Mouse (Mus musculus): ENCODE data around the gene Ptpn23. TPM values are rescaled to one million over a fixed set of nuclear protein-coding genes. Genes with fewer than 3 reads are reported as not detected.

Ptpn23 gene
- total and polyA plus RNA-seq, 2 experiments from 2014 or later, result 14.1 to 36.0 TPM

DNA sequence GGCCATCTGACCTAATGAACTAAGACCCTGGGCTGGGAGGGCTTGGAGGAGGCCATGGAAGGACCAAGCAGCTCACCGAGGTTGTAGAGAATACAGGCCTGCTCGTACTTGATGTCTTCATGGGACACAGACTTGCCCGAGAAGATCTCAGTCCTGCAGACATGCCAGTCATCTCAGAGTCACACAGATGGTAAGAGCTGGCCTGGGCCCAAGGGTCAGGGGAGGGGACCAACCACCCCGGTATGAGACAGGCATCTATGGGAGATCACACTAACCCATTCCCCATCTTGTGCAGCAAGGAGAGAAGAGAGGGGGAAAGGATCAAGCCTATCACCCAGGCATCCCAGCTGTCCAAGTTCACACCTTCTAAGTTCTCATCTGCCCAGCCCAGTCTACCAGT lies 14.7 kb downstream of the Ptpn23 start:
- no peak for DNase-seq (ENCODE audit: low spot score)
- no peaks in the 10 kb centered on the region for H3K27me3 ChIP-seq (ENCODE audit: insufficient read depth, low read length)
- no peak overlapping the region for H3K9ac ChIP-seq (replicated peaks; ENCODE audit: low read length, poor library complexity, severe bottlenecking)
- no peak overlapping the region for H3K4me2 ChIP-seq (ENCODE audit: low read depth, low read length, poor library complexity, severe bottlenecking)
- no peak overlapping the region for H3K4me3 ChIP-seq (ENCODE audit: low read depth, low read length)
- WGBS, result 90% methylated on average over 4 of the region's 4 CpGs
- H3K9me3 ChIP-seq (ENCODE audit: low read length), result no peaks in the 10 kb centered on the region
- H3K4me1 ChIP-seq (ENCODE audit: insufficient read depth, low read length), result no peaks in the 10 kb centered on the region
- no peak for TF ChIP-seq CTCF (IDR thresholded peaks at IDR 0.05)
- no peak overlapping the region for H3K27ac ChIP-seq (ENCODE audit: low read depth, low read length)
- no peak for ATAC-seq (ENCODE audit: low FRiP score)
- H3K36me3 ChIP-seq (ENCODE audit: insufficient read depth, low read length), result peaks cover 79% of the 10 kb centered on the region

GRCm38 (mm10) chr9:110390843-110391242 lies 17.2 kb downstream of the Ptpn23 start:
- WGBS, result 98% methylated on average over 3 of the region's 3 CpGs
- Histone ChIP-seq H3K36me3 (ENCODE audit: insufficient read depth, low read length) (peaks cover 90% of the 10 kb centered on the region), H3K4me2 (ENCODE audit: low read depth, low read length, poor library complexity, severe bottlenecking) (no peak overlapping the region), H3K27ac (ENCODE audit: low read depth, low read length) (no peak overlapping the region), H3K27me3 (ENCODE audit: insufficient read depth, low read length) (no peaks in the 10 kb centered on the region), H3K4me3 (ENCODE audit: low read depth, low read length) (no peak overlapping the region), H3K9ac (replicated peaks; ENCODE audit: low read length, poor library complexity, severe bottlenecking) (no peak overlapping the region), H3K4me1 (ENCODE audit: insufficient read depth, low read length) (no peaks in the 10 kb centered on the region), H3K9me3 (ENCODE audit: low read length) (no peaks in the 10 kb centered on the region)
- ATAC-seq (ENCODE audit: low FRiP score), result no peak
- no peak for TF ChIP-seq CTCF (IDR thresholded peaks at IDR 0.05)
- no peak for DNase-seq (ENCODE audit: low spot score)

GRCm38 (mm10) chr9:110388011-110388410 lies 20.0 kb downstream of the Ptpn23 start:
- Histone ChIP-seq H3K36me3 (ENCODE audit: insufficient read depth, low read length) (peaks cover 96% of the 10 kb centered on the region), H3K4me2 (ENCODE audit: low read depth, low read length, poor library complexity, severe bottlenecking) (no peak overlapping the region), H3K27ac (ENCODE audit: low read depth, low read length) (no peak overlapping the region), H3K9me3 (ENCODE audit: low read length) (no peaks in the 10 kb centered on the region), H3K4me1 (ENCODE audit: insufficient read depth, low read length) (no peaks in the 10 kb centered on the region), H3K27me3 (ENCODE audit: insufficient read depth, low read length) (no peaks in the 10 kb centered on the region), H3K4me3 (ENCODE audit: low read depth, low read length) (no peak overlapping the region), H3K9ac (replicated peaks; ENCODE audit: low read length, poor library complexity, severe bottlenecking) (no peak overlapping the region)
- ATAC-seq (ENCODE audit: low FRiP score), result no peak
- 94% methylated on average over 7 of the region's 7 CpGs for WGBS
- no peak for DNase-seq (ENCODE audit: low spot score)
- no peak for TF ChIP-seq CTCF (IDR thresholded peaks at IDR 0.05)

DNA sequence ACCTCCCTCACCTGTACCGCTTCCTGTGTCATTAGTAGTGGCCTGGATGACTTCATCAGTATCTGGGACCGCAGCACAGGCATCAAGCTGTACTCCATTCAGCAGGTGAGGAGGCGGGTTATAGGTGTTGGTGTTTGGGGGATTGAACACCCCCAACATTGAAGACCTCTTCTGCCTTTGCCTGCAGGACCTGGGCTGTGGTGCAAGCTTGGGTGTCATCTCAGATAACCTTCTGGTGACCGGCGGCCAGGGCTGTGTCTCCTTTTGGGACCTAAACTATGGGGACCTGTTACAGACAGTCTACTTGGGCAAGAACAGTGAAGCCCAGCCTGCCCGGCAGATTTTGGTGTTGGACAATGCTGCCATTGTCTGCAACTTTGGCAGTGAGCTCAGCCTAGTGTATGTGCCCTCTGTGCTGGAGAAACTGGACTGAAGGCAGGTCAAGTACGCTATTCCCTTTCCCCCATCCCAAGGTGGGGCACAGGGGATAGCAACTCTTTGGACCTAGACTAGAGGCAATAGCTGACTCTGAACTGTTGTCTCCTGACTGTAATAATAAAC lies 23.6 kb downstream of the Ptpn23 start:
- TF ChIP-seq CTCF (IDR thresholded peaks at IDR 0.05), result no peak
- no peak overlapping the region for H3K9ac ChIP-seq (replicated peaks; ENCODE audit: low read length, poor library complexity, severe bottlenecking)

DNA sequence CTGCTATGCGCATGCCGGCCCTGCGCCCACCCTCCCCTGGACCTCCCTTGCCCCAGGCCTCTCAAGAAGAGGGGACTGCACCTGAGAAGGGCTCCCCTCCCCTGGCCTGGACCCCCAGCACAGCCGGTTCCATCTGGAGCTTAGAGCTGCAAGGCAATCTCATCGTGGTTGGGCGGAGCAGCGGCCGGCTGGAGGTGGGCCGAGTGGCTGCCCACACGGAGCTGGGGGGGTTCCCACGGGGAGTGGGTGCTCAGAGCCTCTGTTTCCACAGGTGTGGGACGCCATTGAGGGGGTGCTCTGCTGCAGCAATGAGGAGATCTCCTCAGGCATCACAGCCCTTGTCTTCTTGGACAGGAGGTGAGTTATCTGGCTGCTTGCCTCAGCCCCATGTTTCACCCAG lies 26.7 kb downstream of the Ptpn23 start:
- WGBS, result 82% methylated on average over 11 of the region's 12 CpGs
- Histone ChIP-seq H3K9ac (replicated peaks; ENCODE audit: low read length, poor library complexity, severe bottlenecking) (no peak overlapping the region), H3K4me3 (ENCODE audit: low read depth, low read length) (no peak overlapping the region), H3K27me3 (ENCODE audit: insufficient read depth, low read length) (no peaks in the 10 kb centered on the region), H3K9me3 (ENCODE audit: low read length) (no peaks in the 10 kb centered on the region), H3K4me1 (ENCODE audit: insufficient read depth, low read length) (no peaks in the 10 kb centered on the region), H3K27ac (ENCODE audit: low read depth, low read length) (0 out of 2 replicates have a peak overlapping the region, but pooled peaks have one; percentile 26), H3K4me2 (ENCODE audit: low read depth, low read length, poor library complexity, severe bottlenecking) (no peak overlapping the region), H3K36me3 (ENCODE audit: insufficient read depth, low read length) (peaks cover 87% of the 10 kb centered on the region)
- ATAC-seq (ENCODE audit: low FRiP score), result no peak
- TF ChIP-seq CTCF (IDR thresholded peaks at IDR 0.05), result no peak
- no peak for DNase-seq (ENCODE audit: low spot score)

More for the DNA sequence above, 23.6 kb downstream of the Ptpn23 start:
- no peak overlapping the region for H3K27ac ChIP-seq (ENCODE audit: low read depth, low read length)
- H3K4me2 ChIP-seq (ENCODE audit: low read depth, low read length, poor library complexity, severe bottlenecking), result no peak overlapping the region
- H3K9me3 ChIP-seq (ENCODE audit: low read length), result no peaks in the 10 kb centered on the region
- WGBS, result 81% methylated on average over 7 of the region's 7 CpGs
- no peak overlapping the region for H3K4me3 ChIP-seq (ENCODE audit: low read depth, low read length)
- H3K36me3 ChIP-seq (ENCODE audit: insufficient read depth, low read length), result peaks cover 90% of the 10 kb centered on the region
- ATAC-seq (ENCODE audit: low FRiP score) (no peak), DNase-seq (ENCODE audit: low spot score) (no peak)
- no peaks in the 10 kb centered on the region for H3K27me3 ChIP-seq (ENCODE audit: insufficient read depth, low read length)
- H3K4me1 ChIP-seq (ENCODE audit: insufficient read depth, low read length), result no peaks in the 10 kb centered on the region

GRCm38 (mm10) chr9:110380662-110381061 lies 27.4 kb downstream of the Ptpn23 start:
- H3K27me3 ChIP-seq (ENCODE audit: insufficient read depth, low read length), result no peaks in the 10 kb centered on the region
- DNase-seq (ENCODE audit: low spot score), result no peak
- no peak overlapping the region for H3K4me3 ChIP-seq (ENCODE audit: low read depth, low read length)
- peaks cover 87% of the 10 kb centered on the region for H3K36me3 ChIP-seq (ENCODE audit: insufficient read depth, low read length)
- no peak overlapping the region for H3K9ac ChIP-seq (replicated peaks; ENCODE audit: low read length, poor library complexity, severe bottlenecking)
- H3K4me2 ChIP-seq (ENCODE audit: low read depth, low read length, poor library complexity, severe bottlenecking), result no peak overlapping the region
- no peaks in the 10 kb centered on the region for H3K9me3 ChIP-seq (ENCODE audit: low read length)
- TF ChIP-seq CTCF (IDR thresholded peaks at IDR 0.05), result no peak
- WGBS, result 53% methylated on average over 21 of the region's 21 CpGs
- no peak overlapping the region for H3K27ac ChIP-seq (ENCODE audit: low read depth, low read length)
- no peak for ATAC-seq (ENCODE audit: low FRiP score)
- no peaks in the 10 kb centered on the region for H3K4me1 ChIP-seq (ENCODE audit: insufficient read depth, low read length)

Data from midbrain, postnatal 0 days (tissue).